Mouse (Mus musculus) bone marrow macrophage, adult 2 months (primary cell): ENCODE data around the gene Palmd.

Experiments
- CTCF ChIP-seq: IDR thresholded peaks from 2 replicates; pipeline ENCODE4 v1.5.1; 2012; ENCODE audit warnings: low read depth, mild to moderate bottlenecking, low read length, moderate library complexity
- POLR2A ChIP-seq: IDR thresholded peaks from 2 replicates; pipeline ENCODE4 v1.6.1; 2012; ENCODE audit warnings: mild to moderate bottlenecking, low read depth, low read length, borderline replicate concordance

DNA sequence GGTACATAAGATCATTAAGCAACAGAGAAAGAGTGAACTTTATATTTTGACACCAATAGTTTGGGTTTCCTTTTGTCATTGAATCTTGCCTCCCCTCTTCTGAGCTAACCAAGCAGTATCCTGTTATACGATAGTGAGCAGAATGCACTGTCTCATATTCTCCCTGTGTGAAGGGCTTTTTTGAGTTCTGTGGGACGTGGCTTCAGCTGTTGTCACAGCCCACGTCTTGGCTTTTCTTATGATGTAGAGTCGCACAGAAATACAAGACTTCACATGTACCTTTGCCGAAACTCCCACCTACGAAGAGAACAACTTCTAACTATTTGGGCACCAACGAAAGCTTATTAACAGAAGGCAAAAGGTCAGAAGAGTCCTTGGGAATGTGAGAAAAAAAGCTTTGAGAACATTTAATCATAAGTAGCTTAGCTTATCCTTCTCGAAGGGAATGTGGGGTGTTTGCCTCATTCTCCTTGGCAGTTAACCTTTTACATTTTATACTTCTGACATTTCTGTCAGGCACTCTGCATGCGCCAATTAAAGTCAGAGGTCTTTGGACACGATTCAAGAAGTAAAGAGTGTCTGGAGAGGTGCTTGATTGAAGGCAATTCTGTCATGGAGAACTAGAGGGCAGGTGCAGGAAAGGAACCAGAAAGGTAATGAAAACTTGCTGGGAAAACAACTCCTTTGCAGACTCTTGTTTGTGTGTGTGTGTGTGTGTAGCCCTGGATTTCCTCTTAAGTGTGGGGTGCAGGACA, 27.8 kb downstream of the Palmd start:
- no peak for TF ChIP-seq POLR2A
- no peak for TF ChIP-seq CTCF
